Mouse (Mus musculus) bone marrow, adult 2 months (tissue): Measurements from ENCODE around the gene Msl3. TPM values are rescaled to one million over a fixed set of nuclear protein-coding genes. Genes with fewer than 3 reads are reported as not detected.
"Not testable (repeated sequence)": the region's sequence is repeated elsewhere in the genome, so short reads cannot be mapped to it uniquely, and the experiment has no call there.

Experiments
- H3K27ac ChIP-seq: fragments of 200-500 bp; 2 replicates; pipeline ENCODE4 v1.5.1; 2012; ENCODE audit warnings: low read depth, mild to moderate bottlenecking, control low read depth, inconsistent platforms, low read length; ENCODE audit not compliant: control insufficient read depth, poor library complexity, insufficient read depth
- H3K4me1 ChIP-seq: fragments of 200-500 bp; 2 replicates; pipeline ENCODE4 v1.6.1; 2011; ENCODE audit warnings: low read length; ENCODE audit not compliant: control insufficient read depth, insufficient read depth
- H3K4me3 ChIP-seq: fragments of 200-500 bp; replicated peaks from 2 replicates; pipeline ENCODE3; 2011; ENCODE audit warnings: mild to moderate bottlenecking, low read depth, low read length, control low read depth; ENCODE audit not compliant: control insufficient read depth
- CTCF ChIP-seq: fragments of 200-500 bp; IDR thresholded peaks from 2 replicates; pipeline ENCODE4 v1.5.1; 2011; ENCODE audit warnings: low read length, control low read depth; ENCODE audit not compliant: control insufficient read depth, insufficient read depth
- POLR2A ChIP-seq: fragments of 200-500 bp; IDR thresholded peaks from 2 replicates; pipeline ENCODE4 v1.6.1; 2011; ENCODE audit warnings: low read depth, mild to moderate bottlenecking, control low read depth, low read length, borderline replicate concordance; ENCODE audit not compliant: control insufficient read depth
- whole genome bisulfite sequencing: fragments of 180-500 bp; shearing (Covaris S2); methylation state at CpG from one replicate; pipeline ENCODE4 v1.1.7; 2018; 5-methylcytosine and 5-hydroxymethylcytosine counted together
- polyA plus RNA-seq: library from polyadenylated mRNA; stranded (reverse); fragments of >200 nt; gene quantifications from 2 replicates; pipeline ENCODE4 v1.2.4, GENCODE M21; 2011; ENCODE audit warnings: low replicate concordance; ENCODE audit not compliant: missing spikeins, insufficient read depth, insufficient read length

Msl3 gene
- polyA plus RNA-seq = 26.9 and 29.2 TPM in 2 replicates

DNA sequence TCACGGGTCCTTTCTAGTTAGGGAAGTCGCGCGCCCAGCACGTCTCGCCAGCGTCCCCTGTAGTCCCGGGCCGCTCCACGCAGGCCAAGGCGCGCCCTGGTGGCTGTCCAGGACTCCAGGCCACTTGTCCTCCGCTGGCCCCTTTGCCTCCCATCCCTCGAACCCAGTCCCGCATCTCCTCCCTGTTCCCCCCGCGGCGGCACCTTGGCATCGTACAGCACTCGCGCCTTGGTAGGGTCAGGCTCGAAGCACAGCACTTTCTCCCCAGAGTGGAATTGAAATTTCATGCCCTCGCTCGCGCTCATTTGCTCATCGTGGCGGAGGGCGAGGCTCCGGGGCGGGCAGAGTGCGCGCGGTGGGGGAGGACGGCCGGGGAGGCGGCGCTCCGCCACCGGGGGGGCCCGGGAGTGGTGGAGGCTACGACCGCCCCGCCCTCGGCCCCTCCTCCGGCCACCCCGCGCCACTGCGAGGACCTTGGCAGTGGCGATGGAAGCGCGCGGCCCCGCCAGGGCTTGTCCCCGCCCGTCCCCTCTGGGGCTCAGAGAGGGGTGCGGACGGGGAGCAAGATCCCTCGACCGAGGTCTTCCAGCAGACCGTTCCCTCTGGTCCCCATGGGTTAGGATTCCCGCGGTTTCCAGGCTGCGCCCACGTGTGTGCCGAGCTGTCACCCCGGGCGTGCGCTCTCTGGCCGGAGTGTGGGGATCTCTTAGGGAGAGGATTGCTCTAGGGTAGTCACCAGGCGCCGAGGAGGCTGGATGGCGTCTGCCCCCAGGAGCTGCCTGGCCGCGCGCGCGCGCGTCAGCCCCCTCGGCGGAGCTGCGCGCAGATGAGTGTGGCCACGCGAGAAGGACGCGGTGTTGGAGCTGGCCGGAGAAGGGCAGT, at the start of gene Msl3:
Msl3 (minus strand) TSS at position 374 of the 882 bp plus-strand sequence.
- peak within 1 kb of the TSS; percentile 97 for H3K4me3 ChIP-seq
- H3K27ac ChIP-seq = peak within 1 kb of the TSS; percentile 100
- no peaks in the 10 kb centered on the region for H3K4me1 ChIP-seq
- WGBS = 15% methylated on average over 75 of the region's 88 CpGs
- peak; percentile 49 for TF ChIP-seq CTCF
- no peak; the same call in 1 of the 2 replicates for TF ChIP-seq POLR2A

DNA sequence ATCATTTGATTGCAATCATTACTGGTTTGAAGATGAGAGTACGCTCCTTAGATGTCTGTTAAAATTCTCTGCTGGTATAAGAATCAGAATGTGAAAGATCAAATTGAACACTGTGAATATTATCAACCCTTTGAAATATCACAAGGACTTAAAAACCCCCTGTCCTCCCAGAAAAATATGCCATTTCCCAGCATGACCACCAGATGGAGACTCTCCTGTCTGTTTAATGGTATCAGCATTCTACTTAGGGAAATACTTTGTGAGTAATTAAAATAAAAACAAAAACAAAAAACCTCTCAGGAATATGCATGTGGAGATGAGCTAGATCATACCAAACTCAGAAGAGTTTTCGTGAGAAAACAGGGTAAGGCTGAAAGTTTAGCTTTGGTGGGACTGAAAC, 44.3 kb upstream of the Msl3 start:
- H3K4me3 ChIP-seq = no peak overlapping the region
- H3K4me1 ChIP-seq = no peaks in the 10 kb centered on the region
- H3K27ac ChIP-seq = no peak overlapping the region
- no peak for TF ChIP-seq CTCF
- no peak for TF ChIP-seq POLR2A
- WGBS = 68% methylated on average over 2 of the region's 2 CpGs

DNA sequence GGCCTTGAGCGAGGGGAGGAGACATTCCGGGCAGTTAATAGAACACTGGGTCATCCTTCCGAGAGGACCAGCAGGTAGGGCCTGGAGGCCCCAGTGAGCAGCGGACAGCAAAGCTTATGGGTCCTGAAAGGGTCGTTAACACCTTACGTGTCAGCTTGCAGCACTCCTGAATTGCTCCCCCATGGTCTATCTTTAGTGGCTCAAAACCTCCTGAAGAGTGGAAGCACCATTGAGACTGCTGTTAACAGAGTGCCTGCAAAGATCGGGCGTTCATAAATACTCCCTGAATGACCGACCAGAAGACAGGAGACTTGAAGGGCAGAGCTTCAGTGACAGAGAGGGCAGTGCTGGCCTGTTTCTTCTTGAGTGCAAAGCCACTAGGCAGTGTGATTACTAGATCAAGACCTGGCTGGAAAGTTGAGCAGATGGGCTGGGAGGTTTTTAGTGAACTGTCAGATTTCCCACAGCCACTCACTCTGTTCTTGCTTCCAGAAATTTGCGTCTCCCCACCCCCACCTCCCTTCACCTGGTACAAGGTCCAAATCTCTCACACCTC, 787 bp upstream of the Msl3 start:
- Histone ChIP-seq H3K27ac (no peak overlapping the region; the same call in 1 of the 2 replicates), H3K4me3 (peak overlapping the region; percentile 74), H3K4me1 (no peaks in the 10 kb centered on the region)
- 25% methylated on average over 10 of the region's 10 CpGs for WGBS
- TF ChIP-seq POLR2A (no peak), CTCF (no peak)

DNA sequence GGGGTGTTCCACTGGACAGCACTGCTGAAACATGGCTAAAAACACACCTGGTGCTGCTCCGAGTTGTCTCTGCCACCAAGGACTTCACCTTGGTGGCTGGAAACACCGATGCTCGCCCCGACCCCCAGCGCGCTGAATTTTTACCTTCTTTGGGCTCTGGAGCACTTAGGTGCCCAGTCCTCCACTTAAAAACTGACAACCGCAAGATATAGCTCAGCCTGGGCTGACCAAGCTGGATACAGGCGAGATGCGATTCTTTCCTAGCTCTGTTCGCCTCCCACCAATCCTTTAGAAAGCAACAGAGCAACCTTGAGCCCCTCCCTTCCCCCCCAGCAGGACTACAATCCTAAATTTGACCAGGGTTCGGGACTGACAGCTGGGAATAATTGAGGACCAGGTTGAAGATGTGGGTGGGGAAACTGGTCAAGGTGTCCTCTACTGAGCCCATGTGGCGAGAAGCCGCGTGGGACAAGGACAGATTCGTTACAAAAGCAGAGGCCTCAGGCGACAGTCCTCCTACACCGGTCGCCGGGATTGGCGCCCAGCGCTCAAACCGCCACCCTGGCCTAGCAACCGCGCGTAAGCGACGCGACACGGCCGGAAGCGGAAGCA, 679 bp downstream of the Msl3 start:
- Histone ChIP-seq H3K4me1 (no peaks in the 10 kb centered on the region), H3K4me3 (peak overlapping the region; percentile 97), H3K27ac (peak overlapping the region; percentile 100)
- 16% methylated on average over 31 of the region's 31 CpGs for WGBS
- TF ChIP-seq CTCF = no peak
- peak; percentile 72; the same call in 1 of the 2 replicates for TF ChIP-seq POLR2A

DNA sequence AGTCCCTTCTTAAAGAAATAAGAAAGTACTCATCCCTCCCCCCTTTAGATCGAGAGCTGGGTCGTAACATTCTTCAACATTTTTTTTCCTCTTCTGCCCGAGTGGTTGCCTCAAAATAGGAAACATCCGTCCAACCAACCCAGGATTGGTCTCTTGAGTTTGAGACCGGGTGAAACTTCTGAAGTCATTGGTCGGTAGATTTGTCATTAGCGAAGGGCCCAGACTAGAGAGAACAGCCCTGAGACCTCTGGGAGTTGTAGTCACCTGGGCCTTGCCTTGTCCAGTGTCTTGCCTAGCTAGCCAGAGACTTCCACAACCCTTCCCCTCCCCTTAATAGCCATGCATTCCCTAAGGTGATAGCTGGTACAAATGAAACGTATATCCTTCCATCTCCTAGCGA, 1.3 kb downstream of the Msl3 start:
- peak overlapping the region; percentile 100; the same call in 1 of the 2 replicates for H3K27ac ChIP-seq
- 13% methylated on average over 9 of the region's 9 CpGs for WGBS
- TF ChIP-seq POLR2A (no peak), CTCF (no peak)
- H3K4me1 ChIP-seq = no peaks in the 10 kb centered on the region
- peak overlapping the region; percentile 97 for H3K4me3 ChIP-seq

DNA sequence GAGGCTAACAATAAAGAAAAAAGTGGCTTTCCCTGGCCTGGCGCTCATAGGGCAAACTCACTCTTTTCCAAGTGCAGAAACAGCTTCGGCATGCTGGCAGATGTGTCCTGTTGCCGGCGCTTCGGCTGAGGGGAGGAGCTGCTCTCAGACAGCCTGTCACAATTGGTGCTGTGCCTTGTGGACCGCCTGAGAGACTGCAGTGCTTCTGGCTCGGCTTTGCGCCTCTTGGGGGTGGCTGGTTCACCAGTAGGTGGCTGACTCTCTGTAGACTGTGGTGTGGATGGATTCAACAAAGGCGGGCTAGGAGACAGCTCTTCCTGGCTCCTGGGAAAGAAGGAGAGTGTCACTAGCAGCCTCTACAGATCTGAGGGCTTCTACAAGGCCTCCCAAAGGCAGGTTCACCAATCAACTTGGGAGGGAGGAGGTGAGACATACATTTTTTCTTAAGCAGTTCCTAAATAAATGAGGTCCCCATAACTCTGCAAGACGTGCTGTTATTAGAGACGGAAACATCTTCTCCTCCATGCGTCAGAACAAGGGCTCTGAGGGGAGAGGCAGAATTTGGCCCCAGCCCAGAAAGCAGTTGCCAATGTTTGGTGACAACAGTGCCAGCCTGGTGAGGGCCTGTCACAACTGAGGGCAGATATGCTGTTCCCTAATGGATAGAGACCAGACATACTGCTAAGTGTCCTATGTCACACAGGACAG, 9.6 kb downstream of the Msl3 start:
- TF ChIP-seq POLR2A (no peak), CTCF (no peak)
- Histone ChIP-seq H3K4me3 (no peak overlapping the region), H3K4me1 (no peaks in the 10 kb centered on the region), H3K27ac (no peak overlapping the region)
- 83% methylated on average over 12 of the region's 12 CpGs for WGBS

DNA sequence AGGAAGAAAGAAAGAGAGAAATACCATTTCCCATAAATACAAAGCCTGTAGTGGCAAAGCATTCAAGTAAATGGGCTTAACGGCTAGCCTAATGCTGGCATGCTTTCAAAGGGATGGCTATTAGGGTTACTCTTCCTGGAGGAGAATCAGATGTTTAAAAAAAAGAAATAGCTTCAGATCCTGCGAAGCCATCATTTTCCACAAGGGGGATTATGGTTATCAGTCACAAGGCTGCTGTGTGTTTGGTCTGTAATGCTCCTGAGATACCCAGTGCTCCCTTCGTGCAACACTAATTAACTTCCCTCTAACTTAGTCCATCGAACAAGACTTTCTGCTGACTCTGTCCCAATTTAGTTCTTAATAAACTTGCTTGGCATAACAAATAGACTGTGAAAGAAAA, 13.5 kb downstream of the Msl3 start:
- WGBS = 66% methylated on average over 4 of the region's 4 CpGs
- no peaks in the 10 kb centered on the region for H3K4me1 ChIP-seq

DNA sequence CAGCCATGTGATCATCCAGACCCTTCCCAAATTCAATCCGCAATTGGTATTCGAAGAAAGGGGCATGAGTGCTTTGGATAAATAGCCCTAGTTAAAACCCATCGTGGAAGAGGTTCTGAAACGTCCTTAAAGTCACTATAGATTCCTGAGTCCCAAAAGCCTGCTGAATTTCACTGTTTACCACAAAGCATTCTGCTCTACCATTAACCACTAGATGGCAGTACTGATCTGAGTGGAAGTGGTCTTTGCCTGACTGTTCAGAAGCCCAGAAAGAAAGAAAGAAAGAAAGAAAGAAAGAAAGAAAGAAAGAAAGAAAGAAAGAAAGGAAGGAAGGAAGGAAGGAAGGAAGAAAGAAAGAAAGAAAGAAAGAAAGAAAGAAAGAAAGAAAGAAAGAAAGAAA, 13.9 kb downstream of the Msl3 start:
- not testable (repeated sequence) for H3K4me1 ChIP-seq, H3K27ac ChIP-seq, H3K4me3 ChIP-seq
- 56% methylated on average over 4 of the region's 4 CpGs for WGBS

More for the DNA sequence above, 13.5 kb downstream of the Msl3 start:
- H3K4me3 ChIP-seq = no peak overlapping the region
- H3K27ac ChIP-seq = no peak overlapping the region
- TF ChIP-seq POLR2A (no peak), CTCF (no peak)
